Mouse (Mus musculus) testis, adult 2 months (tissue): ENCODE results near the gene Serpina3j. TPM values are rescaled to one million over a fixed set of nuclear protein-coding genes. Genes with fewer than 3 reads are reported as not detected.
A peak's percentile ranks its signal among the peaks of the same experiment; 100 is the strongest.
"Not testable (repeated sequence)": the region's sequence is repeated elsewhere in the genome, so short reads cannot be mapped to it uniquely, and the experiment has no call there.

Experiments used
- H3K27ac ChIP-seq: fragments of 200-500 bp; 2 replicates; pipeline ENCODE4 v1.5.1; 2012; ENCODE audit warnings: low read depth, low read length; ENCODE audit not compliant: control insufficient read depth, insufficient read depth
- H3K27me3 ChIP-seq: fragments of 200-500 bp; 2 replicates; pipeline ENCODE4 v1.6.1; 2012; ENCODE audit warnings: mild to moderate bottlenecking, low read length, moderate library complexity; ENCODE audit not compliant: control insufficient read depth, insufficient read depth
- H3K36me3 ChIP-seq: fragments of 200-500 bp; 2 replicates; pipeline ENCODE4 v1.6.1; 2012; ENCODE audit warnings: mild to moderate bottlenecking, low read length; ENCODE audit not compliant: control insufficient read depth, insufficient read depth
- H3K4me1 ChIP-seq: fragments of 200-500 bp; 2 replicates; pipeline ENCODE4 v1.6.1; 2012; ENCODE audit warnings: low read length; ENCODE audit not compliant: control insufficient read depth, insufficient read depth
- H3K4me3 ChIP-seq: fragments of 200-500 bp; 2 replicates; pipeline ENCODE4 v1.5.1; 2012; ENCODE audit warnings: low read depth, mild to moderate bottlenecking, low read length, moderate library complexity, mixed read lengths; ENCODE audit not compliant: control insufficient read depth
- CTCF ChIP-seq: fragments of 200-500 bp; IDR thresholded peaks from 2 replicates; pipeline ENCODE4 v1.5.1; 2012; ENCODE audit warnings: low read depth, mild to moderate bottlenecking, inconsistent platforms, low read length, moderate library complexity; ENCODE audit not compliant: control insufficient read depth, insufficient read depth, insufficient replicate concordance
- POLR2A ChIP-seq: fragments of 200-500 bp; IDR thresholded peaks from 2 replicates; pipeline ENCODE4 v1.6.1; 2012; ENCODE audit warnings: low read depth, mild to moderate bottlenecking, inconsistent platforms, low read length, moderate library complexity; ENCODE audit not compliant: control insufficient read depth
- polyA plus RNA-seq: library from polyadenylated mRNA; depleted of rRNA; stranded (reverse); fragments of >200 nt; gene quantifications from 2 replicates; pipeline ENCODE4 v1.2.3, GENCODE M21; 2012; rRNA removed

Gene Serpina3j
- polyA plus RNA-seq, 1 experiment = not detected

DNA sequence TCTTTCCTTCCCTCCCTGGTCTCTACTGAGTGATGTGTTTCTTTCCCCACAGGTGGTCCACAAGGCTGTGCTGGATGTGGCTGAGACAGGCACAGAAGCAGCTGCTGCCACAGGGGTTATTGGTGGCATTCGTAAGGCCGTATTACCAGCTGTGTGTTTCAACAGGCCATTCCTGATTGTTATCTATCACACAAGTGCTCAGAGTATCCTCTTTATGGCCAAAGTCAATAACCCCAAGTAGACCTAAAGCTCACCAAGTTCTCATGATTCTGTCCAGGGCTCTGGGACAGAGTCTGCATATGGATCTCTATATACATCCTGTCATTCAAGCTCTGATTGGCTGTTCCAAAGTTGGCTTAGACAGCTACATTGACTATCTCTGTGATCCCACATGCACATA lies 30.8 kb downstream of the Serpina3j start:
- H3K27me3 ChIP-seq = no peaks in the 10 kb centered on the region
- no peaks in the 10 kb centered on the region for H3K36me3 ChIP-seq
- H3K27ac ChIP-seq = no peak overlapping the region
- no peak overlapping the region for H3K4me3 ChIP-seq
- no peaks in the 10 kb centered on the region for H3K4me1 ChIP-seq
- no peak for TF ChIP-seq CTCF
- TF ChIP-seq POLR2A = no peak

DNA sequence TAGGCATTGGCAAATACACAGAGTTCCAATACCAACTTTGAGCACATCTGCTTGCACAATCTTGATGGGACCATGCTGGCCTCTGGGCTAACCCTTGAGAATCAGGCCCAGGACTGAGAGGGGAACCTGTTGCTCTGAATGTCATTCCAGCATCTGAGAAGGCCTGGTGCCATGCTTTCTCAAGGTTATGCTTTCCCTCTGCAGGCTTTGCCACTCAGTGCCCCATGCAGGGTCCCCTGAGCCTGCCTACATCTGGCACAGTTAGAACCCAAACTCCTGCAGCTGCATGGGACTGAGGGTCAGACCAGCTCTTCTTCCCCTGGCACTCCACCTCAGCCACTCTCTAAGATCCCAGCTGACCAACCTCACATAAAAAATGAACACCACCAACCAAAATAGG lies 31.4 kb downstream of the Serpina3j start:
- no peaks in the 10 kb centered on the region for H3K27me3 ChIP-seq
- H3K36me3 ChIP-seq = no peaks in the 10 kb centered on the region
- no peaks in the 10 kb centered on the region for H3K4me1 ChIP-seq
- TF ChIP-seq CTCF (no peak), POLR2A (no peak)
- no peak overlapping the region for H3K4me3 ChIP-seq
- H3K27ac ChIP-seq = no peak overlapping the region

DNA sequence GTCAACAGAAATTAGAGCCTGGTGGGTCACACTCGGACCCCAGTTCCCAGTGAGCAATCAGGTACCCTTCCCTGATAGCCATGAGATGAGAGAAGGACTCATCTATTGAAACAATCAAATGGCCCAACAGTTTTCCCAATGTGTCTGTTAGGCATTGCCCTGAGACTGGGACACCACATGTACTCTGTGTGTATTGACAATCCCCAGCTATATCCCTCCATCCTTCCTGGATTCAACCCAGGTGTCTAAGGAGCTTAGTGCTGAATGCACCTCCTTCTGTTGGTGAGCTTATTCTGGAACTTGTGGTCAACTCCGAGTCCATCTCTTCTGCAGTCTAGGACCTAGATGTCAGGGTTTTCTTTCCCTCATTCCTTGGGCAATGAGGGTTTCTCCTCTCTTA lies 32.7 kb downstream of the Serpina3j start:
- no peak for TF ChIP-seq CTCF
- TF ChIP-seq POLR2A = no peak
- Histone ChIP-seq H3K27ac (no peak overlapping the region), H3K4me3 (no peak overlapping the region), H3K36me3 (no peaks in the 10 kb centered on the region), H3K4me1 (no peaks in the 10 kb centered on the region), H3K27me3 (no peaks in the 10 kb centered on the region)

- TF ChIP-seq CTCF = peak; percentile 28; the same call in 1 of the 2 replicates
- H3K36me3 ChIP-seq = not testable (repeated sequence)
These were observed 37.5 kb downstream of the Serpina3j start for GRCm38 (mm10) chr12:104351812-104352211.

GRCm38 (mm10) chr12:104356006-104356405 lies 41.7 kb downstream of the Serpina3j start:
- no peak for TF ChIP-seq CTCF
- no peak for TF ChIP-seq POLR2A
- no peaks in the 10 kb centered on the region for H3K27me3 ChIP-seq
- no peak overlapping the region for H3K4me3 ChIP-seq
- no peaks in the 10 kb centered on the region for H3K4me1 ChIP-seq
- H3K27ac ChIP-seq = no peak overlapping the region
- no peaks in the 10 kb centered on the region for H3K36me3 ChIP-seq

More at GRCm38 (mm10) chr12:104351812-104352211, 37.5 kb downstream of the Serpina3j start:
- H3K27me3 ChIP-seq, H3K4me3 ChIP-seq, H3K4me1 ChIP-seq, H3K27ac ChIP-seq: not testable (repeated sequence)

DNA sequence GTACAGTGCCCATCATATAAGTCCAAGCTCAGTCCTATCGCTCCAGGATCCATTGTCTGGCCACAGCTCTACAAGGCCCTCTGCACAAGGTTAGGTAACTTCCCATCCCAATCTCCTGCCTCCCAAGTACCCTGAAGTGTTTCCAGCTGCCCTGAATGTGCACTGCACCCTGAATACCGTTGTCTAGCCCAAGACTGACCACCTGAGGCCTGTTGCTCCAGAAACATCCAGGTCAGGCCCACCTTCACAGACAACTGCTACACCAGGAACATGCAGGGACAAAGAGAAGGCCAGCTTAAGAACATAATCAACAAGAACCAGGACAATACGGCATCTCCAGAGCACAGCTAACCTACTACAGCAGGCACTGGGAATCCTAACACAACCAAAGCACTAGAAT lies 55.6 kb downstream of the Serpina3j start:
- Histone ChIP-seq H3K27me3 (no peaks in the 10 kb centered on the region), H3K4me1 (no peaks in the 10 kb centered on the region), H3K27ac (no peak overlapping the region), H3K36me3 (no peaks in the 10 kb centered on the region), H3K4me3 (no peak overlapping the region)
- TF ChIP-seq POLR2A = no peak
- no peak for TF ChIP-seq CTCF

Other genes with a start within 250 kb of the Serpina3j start
- 29.7 and 50.2 TPM in 2 replicates for gene Serpina5, start 213.4 kb upstream of the Serpina3j start, polyA plus RNA-seq
- gene Serpina3a, start 201.8 kb upstream of the Serpina3j start, polyA plus RNA-seq = 12.3 and 25.2 TPM in 2 replicates
- gene Serpina3b, start 186.6 kb upstream of the Serpina3j start, polyA plus RNA-seq = 0.76 and 1.4 TPM in 2 replicates
- 3.3 and 5.6 TPM in 2 replicates for gene Serpina3c, start 160.7 kb upstream of the Serpina3j start, polyA plus RNA-seq
- gene Serpina3f, start 100.0 kb upstream of the Serpina3j start, polyA plus RNA-seq = 0.05 TPM in 1 of 2 replicates, not detected in the other
- 8.0 and 14.4 TPM in 2 replicates for gene Serpina3g, start 78.3 kb upstream of the Serpina3j start, polyA plus RNA-seq
- gene Serpina3i, start 51.4 kb upstream of the Serpina3j start, polyA plus RNA-seq = 0.06 and 0.57 TPM in 2 replicates
- 0.13 and 0.17 TPM in 2 replicates for gene Serpina3k, start 23.9 kb downstream of the Serpina3j start, polyA plus RNA-seq
- not detected in 2 replicates for gene Serpina3m, start 23.9 kb downstream of the Serpina3j start, polyA plus RNA-seq
- 4.4 and 8.8 TPM in 2 replicates for gene Serpina3n, start 92.2 kb downstream of the Serpina3j start, polyA plus RNA-seq
- 2.0 and 2.2 TPM in 2 replicates for gene Gsc, start 158.8 kb downstream of the Serpina3j start, polyA plus RNA-seq